Mouse (Mus musculus) cerebellum, adult 2 months (tissue): ENCODE data around the gene Grin2d. TPM values are rescaled to one million over a fixed set of nuclear protein-coding genes. Genes with fewer than 3 reads are reported as not detected.
A peak's percentile ranks its signal among the peaks of the same experiment; 100 is the strongest.

Source experiments
- DNase-seq, 2 experiments: peaks; one replicate each; pipeline ENCODE4 v3.0.0; 2021
- H3K27ac ChIP-seq: fragments of 200-500 bp; 2 replicates; pipeline ENCODE4 v1.5.1; 2012; ENCODE audit warnings: low read length, control low read depth, inconsistent platforms; ENCODE audit not compliant: insufficient read depth
- H3K27me3 ChIP-seq: fragments of 200-500 bp; 2 replicates; pipeline ENCODE4 v1.6.1; 2012; ENCODE audit warnings: inconsistent platforms, mild to moderate bottlenecking, low read length, moderate library complexity; ENCODE audit not compliant: control insufficient read depth, insufficient read depth
- H3K4me1 ChIP-seq: fragments of 200-500 bp; 2 replicates; pipeline ENCODE4 v1.6.1; 2011; ENCODE audit warnings: low read length; ENCODE audit not compliant: control insufficient read depth, insufficient read depth
- H3K4me3 ChIP-seq: fragments of 200-500 bp; replicated peaks from 2 replicates; pipeline ENCODE3; 2011; ENCODE audit warnings: mild to moderate bottlenecking, low read depth, low read length, control low read depth; ENCODE audit not compliant: insufficient read depth
- CTCF ChIP-seq: fragments of 200-500 bp; IDR thresholded peaks from 2 replicates; pipeline ENCODE4 v1.5.1; 2011; ENCODE audit warnings: low read depth, mild to moderate bottlenecking, control low read depth, low read length, moderate library complexity, borderline replicate concordance; ENCODE audit not compliant: insufficient read depth
- POLR2A ChIP-seq: fragments of 200-500 bp; IDR thresholded peaks from 2 replicates; pipeline ENCODE4 v1.6.1; 2011; ENCODE audit warnings: low read length, control low read depth, borderline replicate concordance; ENCODE audit not compliant: insufficient read depth
- WGBS: fragments of 180-500 bp; shearing (Covaris S2); methylation state at CpG from one replicate; pipeline ENCODE4 v1.1.7; 2018; 5-methylcytosine and 5-hydroxymethylcytosine counted together
- polyA plus RNA-seq: library from polyadenylated mRNA; depleted of rRNA; stranded (reverse); fragments of >200 nt; gene quantifications from 2 replicates; pipeline ENCODE4 v1.2.3, GENCODE M21; 2012

Grin2d gene
- polyA plus RNA-seq, 1 experiment = 16.4 TPM

DNA sequence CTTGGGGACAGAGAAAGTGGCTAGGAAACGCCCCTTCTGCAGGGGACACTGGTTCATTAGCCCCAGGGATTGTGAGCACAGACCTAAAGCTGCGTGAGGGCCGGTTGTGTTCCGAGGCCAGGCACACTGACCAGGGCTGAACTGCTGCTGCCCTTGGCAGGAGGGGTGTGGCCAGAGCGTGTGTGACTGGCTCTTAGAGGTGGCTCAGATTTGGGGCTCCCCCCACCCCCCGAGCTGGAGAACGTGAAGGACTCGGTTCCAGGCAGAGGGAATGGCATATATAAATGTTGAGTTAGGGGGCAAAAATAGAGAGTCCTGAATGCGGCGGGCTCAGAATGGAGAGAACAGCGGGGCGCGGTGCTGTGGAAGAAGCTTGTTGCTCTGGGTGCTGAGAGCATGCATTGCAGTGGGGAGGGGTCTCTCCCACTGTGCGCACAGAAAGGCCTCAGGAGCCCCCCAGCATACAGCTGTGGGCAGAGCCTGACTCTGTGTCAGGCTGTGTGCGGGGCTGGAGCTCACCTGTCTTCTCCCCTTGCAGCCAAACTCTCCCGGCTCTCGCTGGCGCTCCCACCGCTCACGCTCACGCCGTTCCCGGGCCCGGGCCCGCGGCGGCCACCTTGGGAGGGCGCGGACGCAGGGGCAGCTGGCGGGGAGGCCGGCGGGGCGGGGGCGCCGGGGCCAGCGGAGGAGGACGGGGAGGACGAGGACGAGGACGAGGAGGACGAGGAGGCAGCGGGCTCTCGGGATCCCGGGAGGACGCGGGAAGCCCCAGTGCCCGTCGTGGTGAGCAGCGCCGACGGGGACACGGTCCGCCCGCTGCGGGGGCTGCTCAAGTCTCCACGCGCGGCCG is 80.3 kb downstream of the Grin2d start:
- TF ChIP-seq POLR2A (no peak), CTCF (no peak)
- Histone ChIP-seq H3K4me1 (peaks cover 13% of the 10 kb centered on the region), H3K27me3 (no peaks in the 10 kb centered on the region), H3K27ac (no peak overlapping the region), H3K4me3 (peak overlapping the region; percentile 41)
- DNase-seq = peak; percentile 24 to 25
- 19% methylated on average over 60 of the region's 60 CpGs for WGBS

DNA sequence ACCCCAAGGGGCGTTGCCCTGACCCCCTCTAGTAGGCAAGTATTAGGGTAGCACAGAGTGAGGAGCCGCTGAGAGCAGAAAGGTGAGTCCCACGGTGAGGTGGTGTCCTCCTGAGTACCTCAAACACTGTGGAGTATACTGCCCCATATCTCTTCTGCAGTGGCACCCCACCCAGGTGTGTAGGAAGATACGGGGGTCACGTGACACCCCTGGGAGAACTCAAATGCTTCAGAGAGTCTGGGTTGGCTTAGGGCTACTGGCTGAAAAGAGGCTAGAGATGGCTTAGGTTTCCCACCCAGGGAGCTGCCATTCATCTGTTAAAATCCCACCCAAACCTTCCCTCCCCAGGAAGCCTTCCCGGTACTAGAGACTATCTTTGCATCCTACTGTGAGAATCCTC is 81.2 kb downstream of the Grin2d start:
- Histone ChIP-seq H3K4me1 (peaks cover 16% of the 10 kb centered on the region), H3K4me3 (no peak overlapping the region), H3K27ac (no peak overlapping the region), H3K27me3 (no peaks in the 10 kb centered on the region)
- TF ChIP-seq CTCF = no peak
- TF ChIP-seq POLR2A = no peak
- 58% methylated on average over 6 of the region's 6 CpGs for WGBS
- no peak for DNase-seq

DNA sequence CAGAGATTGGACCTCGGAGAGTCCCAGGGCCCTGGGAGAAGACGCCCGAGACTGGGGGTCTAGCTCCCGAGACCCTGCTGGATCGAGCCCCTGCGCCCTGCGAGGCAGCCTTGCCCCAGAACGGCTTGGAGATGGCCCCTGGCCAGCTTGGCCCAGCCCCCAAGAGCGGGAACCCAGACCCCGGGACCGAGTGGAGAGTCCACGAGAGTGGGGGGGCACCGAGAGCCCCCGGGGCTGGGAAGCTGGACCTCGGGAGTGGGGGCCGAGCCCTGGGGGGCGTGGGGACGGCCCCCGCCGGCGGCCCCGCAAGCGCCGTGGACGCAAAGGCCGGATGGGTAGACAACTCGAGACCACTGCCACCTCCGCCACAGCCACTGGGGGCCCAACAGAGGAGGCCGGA is 83.2 kb downstream of the Grin2d start:
- H3K4me3 ChIP-seq = no peak overlapping the region
- H3K27me3 ChIP-seq = no peaks in the 10 kb centered on the region
- TF ChIP-seq CTCF = no peak
- TF ChIP-seq POLR2A = no peak
- no peak overlapping the region for H3K27ac ChIP-seq
- 79% methylated on average over 29 of the region's 29 CpGs for WGBS
- peak; percentile 5 to 28 for DNase-seq
- H3K4me1 ChIP-seq = peaks cover 12% of the 10 kb centered on the region

DNA sequence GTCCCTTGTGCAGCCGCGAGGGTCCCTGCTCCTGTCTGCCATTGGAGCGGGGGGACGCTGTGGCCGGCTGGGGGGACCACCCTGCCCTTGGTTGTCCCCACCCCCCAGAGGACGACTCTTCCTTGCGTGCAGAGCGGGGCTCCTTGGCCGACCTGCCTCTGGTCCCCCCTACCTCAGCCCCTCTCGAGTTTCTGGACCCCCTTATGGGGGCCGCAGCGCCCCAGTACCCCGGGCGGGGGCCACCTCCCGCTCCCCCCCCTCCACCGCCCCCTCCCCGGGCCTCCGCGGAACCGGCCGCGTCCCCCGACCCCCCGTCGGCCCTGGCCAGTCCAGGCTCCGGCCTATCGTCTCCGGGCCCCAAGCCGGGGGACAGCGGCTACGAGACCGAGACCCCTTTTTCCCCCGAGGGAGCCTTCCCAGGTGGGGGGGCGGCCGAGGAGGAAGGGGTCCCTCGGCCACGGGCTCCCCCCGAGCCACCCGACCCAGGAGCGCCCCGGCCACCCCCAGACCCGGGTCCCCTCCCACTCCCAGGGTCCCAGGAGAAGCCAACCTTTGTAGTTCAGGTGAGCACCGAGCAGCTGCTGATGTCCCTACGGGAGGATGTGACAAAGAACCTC is 84.1 kb downstream of the Grin2d start:
- Histone ChIP-seq H3K27me3 (no peaks in the 10 kb centered on the region), H3K4me3 (no peak overlapping the region), H3K27ac (no peak overlapping the region), H3K4me1 (peaks cover 12% of the 10 kb centered on the region)
- no peak for TF ChIP-seq POLR2A
- TF ChIP-seq CTCF = no peak
- DNase-seq = peak; percentile 6 to 18
- WGBS = 83% methylated on average over 44 of the region's 44 CpGs

DNA sequence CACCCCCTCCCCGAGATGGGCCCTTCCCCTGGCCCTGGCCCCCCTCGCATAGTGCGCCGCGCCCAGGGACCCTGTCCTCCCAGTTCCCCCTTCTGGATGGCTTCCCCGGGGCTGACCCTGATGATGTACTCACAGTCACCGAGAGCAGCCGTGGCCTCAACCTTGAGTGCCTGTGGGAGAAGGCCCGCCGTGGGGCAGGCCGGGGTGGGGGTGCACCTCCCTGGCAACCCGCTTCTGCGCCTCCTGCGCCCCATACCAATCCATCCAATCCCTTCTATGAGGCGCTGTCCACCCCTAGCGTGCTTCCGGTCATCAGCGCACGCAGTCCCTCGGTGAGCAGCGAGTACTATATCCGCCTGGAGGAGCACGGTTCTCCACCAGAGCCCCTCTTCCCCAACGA is 84.9 kb downstream of the Grin2d start:
- H3K27me3 ChIP-seq = no peaks in the 10 kb centered on the region
- no peak overlapping the region for H3K4me3 ChIP-seq
- TF ChIP-seq POLR2A (no peak), CTCF (no peak)
- peaks cover 12% of the 10 kb centered on the region for H3K4me1 ChIP-seq
- H3K27ac ChIP-seq = no peak overlapping the region
- WGBS = 86% methylated on average over 24 of the region's 24 CpGs
- peak; percentile 9 to 15 for DNase-seq

DNA sequence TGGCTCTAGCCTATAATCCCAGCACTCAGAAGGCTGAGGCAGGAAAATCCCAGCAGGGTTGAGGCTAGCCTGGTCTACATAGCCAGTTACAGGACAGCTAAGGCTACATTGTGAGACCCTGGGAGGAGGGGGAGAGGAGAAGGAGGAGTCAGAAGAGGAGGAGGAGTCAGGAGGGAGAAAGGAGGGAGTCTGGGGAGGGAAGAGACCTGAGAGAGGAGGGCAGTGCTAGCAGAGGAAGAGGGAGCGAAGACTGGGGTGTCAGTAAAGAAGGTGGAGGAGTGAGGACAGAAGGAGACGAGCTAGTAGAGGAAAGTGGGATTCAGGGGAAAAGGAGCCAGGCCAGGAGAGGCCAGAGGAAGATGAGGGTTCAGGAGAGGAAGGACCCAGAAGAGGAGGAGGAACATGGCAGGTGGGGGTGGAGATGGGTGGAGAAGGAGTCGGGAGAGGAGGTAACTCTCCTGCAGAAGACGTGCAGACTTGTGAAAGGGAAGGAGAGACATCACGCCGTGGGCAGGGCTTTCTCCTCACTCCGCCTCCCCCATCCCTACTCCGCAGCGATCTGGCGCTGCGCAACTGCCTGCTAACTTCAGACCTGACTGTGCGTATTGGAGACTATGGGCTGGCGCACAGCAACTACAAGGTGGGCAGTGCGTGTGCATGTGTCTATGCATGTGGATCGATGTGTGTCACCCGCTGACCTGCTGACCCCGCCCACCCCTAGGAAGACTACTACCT is 86.3 kb downstream of the Grin2d start:
- DNase-seq = peak; percentile 6 to 10
- WGBS = 74% methylated on average over 17 of the region's 17 CpGs
- Histone ChIP-seq H3K4me3 (no peak overlapping the region), H3K27ac (no peak overlapping the region), H3K4me1 (0 out of 2 replicates have a peak, but pooled peaks cover 3% of the 10 kb centered on the region), H3K27me3 (no peaks in the 10 kb centered on the region)
- TF ChIP-seq POLR2A (no peak), CTCF (no peak)

DNA sequence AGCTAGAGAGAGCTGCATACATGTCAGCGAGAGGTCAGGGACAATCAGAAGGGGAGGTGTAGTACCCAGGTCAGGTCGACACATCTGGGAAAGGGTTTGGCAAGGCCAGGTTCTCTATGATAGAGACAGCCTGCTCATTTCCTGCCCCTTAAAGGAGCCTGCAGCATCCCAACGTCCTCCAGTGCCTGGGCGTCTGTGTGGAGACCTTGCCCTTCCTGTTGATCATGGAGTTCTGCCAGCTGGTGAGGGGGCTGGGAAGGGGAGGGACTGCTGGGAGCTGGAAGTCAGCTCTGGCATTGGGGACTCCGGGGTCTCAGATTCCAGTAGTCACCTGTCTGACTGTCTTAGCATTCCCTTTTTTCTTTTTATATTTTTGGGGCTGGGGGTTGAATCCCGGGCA is 87.5 kb downstream of the Grin2d start:
- 0 out of 2 replicates have a peak, but pooled peaks cover 3% of the 10 kb centered on the region for H3K4me1 ChIP-seq

More for the DNA sequence above, 87.5 kb downstream of the Grin2d start:
- 58% methylated on average over 6 of the region's 6 CpGs for WGBS
- Histone ChIP-seq H3K27ac (no peak overlapping the region), H3K27me3 (no peaks in the 10 kb centered on the region), H3K4me3 (no peak overlapping the region)
- TF ChIP-seq CTCF (no peak), POLR2A (no peak)
- DNase-seq = peak in 1 of 2 experiments; percentile 13
